Mouse (Mus musculus): Measurements from ENCODE around the gene Idh3g.

Idh3g gene

DNA sequence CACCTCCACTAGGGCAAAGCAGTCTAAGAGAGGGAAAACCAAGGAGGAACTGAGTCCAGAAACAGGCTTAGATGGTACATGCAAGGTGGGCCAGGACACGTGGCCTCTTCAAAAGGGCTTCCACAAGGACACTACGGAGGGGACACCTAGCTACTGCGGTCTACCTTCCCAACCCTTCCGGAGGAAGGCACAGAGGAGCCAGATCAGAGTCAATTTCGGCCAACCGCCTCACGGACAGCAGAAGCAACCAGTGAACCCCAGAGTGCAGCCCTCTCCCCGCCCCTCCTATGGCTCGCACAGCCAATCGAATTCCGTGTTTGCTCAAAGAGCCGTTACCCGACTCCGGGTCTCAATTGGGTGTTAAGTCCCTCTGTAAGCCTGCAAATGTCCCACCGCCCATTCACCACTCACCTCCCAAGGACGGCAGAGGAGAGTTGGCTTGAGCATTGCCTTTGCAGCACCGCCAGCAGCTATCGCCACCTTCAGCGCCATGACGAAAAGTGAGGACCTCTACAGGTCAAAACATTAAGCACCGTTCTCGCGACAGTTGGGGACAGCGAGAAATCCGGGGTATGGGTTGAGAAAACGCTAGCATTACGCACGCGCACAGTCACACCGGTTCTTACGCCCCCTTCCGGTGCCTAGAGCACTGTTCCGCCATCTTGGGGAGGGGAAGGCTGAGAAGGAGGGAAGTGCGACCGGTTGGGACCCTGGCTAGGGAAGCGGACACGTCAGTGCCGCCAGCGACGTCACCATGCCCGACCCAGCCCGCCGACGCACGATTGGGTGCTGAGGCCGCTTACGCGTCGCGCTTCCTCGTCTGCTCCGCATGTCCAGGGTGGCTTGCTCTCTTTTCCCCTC is at the start of gene Idh3g, which contains the start of gene Ssr4:
Gene Idh3g, minus strand, starts transcription at position 534 of the 861 bp plus-strand sequence.
Gene Ssr4, plus strand, starts transcription at position 665 of the 861 bp plus-strand sequence.
- peak; percentile 86 for DNase-seq (ENCODE audit: low spot score)

- no peak for DNase-seq (ENCODE audit: low spot score)
Measured at GRCm38 (mm10) chrX:73835731-73836130, 49.0 kb upstream of the Idh3g start.

- DNase-seq (ENCODE audit: low spot score): peak; percentile 52
Measured at GRCm38 (mm10) chrX:73824185-73825151, 37.8 kb upstream of the Idh3g start, which contains the start of gene Pdzd4. TSS of gene Pdzd4 (minus strand) at chrX:73824969.

DNA sequence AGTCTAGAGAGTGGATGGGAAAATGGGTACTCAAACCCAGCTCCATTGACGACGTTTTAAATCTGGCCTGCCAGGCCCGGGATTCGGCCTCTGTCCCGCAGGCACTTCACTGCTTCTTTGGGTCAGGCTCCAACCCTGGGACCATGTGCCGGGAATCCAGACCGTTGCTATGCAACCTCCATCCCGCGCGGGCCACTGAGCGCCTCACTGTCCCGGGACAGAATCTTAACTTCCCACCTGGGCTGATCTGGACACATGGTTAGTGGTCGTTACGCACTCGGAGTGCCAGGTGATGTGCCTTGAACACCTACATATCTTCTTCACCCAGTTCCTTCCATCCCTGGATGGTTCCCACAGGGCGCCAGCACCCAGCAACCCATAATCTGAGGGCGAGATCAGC is 37.0 kb upstream of the Idh3g start:
- no peak for DNase-seq (ENCODE audit: low spot score)

GRCm38 (mm10) chrX:73816596-73817314 is 30.1 kb upstream of the Idh3g start:
- no peak for DNase-seq (ENCODE audit: low spot score)

DNA sequence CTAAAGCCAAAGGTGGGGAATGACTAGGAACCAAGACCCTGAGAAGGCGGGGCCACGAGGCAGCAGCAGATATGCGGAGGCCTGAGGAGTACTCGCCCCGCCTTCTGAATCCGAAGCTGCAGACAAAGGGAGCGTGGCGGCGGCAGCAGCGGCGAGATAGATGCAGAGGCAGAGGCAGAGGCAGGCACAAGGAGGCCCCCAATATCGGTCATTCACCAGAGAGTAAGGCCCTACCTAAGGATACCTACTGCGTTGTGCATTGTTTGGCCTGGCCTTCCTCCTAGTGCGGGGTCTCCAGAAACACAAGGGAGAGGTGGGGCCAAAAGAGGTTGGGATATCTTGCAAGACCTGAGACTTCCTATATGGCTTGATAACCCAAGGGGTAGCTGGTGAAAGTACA is 28.4 kb upstream of the Idh3g start:
- DNase-seq (ENCODE audit: low spot score): no peak

GRCm38 (mm10) chrX:73805814-73806213 is 19.1 kb upstream of the Idh3g start:
- DNase-seq (ENCODE audit: low spot score): no peak

GRCm38 (mm10) chrX:73798502-73798901 is 11.8 kb upstream of the Idh3g start:
- peak; percentile 70 for DNase-seq (ENCODE audit: low spot score)

DNA sequence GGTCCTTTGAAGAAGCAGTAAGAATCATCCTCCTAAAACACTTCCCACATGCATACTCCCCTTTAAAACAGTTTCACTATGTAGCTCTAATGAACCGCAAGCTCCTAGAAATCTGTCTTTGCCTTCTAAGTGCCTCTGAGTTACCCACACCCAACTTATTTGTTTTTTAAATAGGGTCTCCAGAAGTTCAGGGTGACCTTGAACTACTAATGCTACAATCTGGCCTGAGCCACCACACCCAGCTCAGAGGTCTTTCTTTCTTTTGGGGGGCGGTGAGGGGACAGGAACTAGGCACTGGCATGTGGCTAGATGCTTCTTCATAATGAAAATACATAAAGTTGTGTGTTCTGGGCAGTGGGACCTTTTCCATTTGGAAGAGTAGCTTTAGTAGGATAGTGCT is 10.8 kb upstream of the Idh3g start:
- DNase-seq (ENCODE audit: low spot score): no peak

DNA sequence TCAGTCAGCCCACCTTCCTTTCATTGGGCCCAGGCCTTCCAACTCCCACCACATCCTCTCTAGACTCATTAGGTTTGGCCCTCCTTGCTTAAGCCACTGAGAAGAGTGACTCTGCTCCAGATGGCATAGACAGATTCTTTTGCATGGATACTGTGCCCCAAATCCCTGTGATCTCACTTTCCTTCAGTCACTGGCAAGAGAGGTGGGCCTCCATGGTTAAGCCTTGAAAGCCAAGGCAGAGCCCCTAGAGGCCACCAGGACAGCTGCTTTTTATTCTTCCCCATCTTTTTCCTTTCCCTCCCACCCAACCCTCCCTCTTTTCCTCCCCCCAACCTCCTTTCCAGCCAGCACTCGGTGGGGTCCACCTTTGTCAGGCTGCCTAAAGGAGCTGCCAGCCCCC is 6.8 kb upstream of the Idh3g start:
- no peak for DNase-seq (ENCODE audit: low spot score)

DNA sequence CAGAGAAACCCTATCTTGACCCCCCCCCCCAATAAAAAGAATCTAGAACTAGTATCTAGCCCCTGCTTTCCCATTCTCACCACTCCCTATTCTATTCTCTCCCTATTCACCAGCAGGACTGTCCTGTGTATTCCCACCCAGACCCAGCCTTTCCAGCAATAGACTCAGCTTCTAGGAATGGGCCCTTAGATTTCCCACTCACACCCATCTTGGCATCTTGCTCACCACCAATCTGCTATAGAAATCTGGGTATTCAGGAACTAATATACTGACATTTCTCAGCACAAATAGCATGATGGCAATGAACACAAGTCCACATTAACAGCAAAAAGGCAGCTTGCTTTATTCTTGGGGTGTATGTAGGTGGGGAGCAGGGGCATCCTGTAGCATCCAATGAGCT is 6.3 kb upstream of the Idh3g start:
- no peak for DNase-seq (ENCODE audit: low spot score)

GRCm38 (mm10) chrX:73788501-73788900 is 1.8 kb upstream of the Idh3g start:
- no peak for DNase-seq (ENCODE audit: low spot score)

GRCm38 (mm10) chrX:73787225-73787558 is 495 bp upstream of the Idh3g start:
- no peak for DNase-seq (ENCODE audit: low spot score)

DNA sequence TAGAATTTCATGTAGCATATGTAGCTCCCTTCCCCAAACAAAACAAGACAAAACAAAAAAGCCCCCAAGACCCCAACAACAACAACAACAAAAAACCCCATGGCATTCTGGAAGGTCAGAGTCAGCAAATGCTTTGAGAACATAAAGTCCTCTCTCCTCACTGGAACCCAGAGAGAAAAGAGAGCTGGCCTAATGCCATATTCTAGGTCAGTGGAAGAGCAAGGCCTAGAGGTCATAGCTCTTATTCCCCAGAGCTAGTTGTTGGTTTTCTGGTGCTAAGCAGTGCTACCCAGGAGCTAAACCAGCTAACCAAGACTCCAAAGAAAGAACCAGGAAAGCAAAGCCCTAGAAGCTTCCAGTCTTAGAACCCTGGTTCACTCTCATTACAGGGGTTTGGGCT is 1.0 kb downstream of the Idh3g start:
- DNase-seq (ENCODE audit: low spot score): no peak

DNA sequence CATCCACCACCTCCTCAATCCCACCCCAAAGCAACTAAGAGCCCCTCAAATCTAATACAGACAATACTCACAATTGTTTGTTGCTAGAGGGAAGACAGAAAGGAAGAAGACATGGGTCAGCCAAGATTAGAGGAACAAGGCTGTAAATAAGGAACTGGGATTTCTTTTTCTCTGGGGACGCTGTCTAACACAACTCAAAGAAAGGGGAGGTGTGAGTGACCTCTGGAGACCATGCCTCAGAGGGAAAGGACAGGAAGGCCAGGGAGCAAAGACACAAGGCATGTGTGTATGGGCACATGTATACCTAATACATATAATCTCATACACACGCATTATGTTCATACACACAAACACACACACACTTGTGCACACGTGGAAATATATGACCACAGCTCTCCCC is 4.5 kb downstream of the Idh3g start:
- no peak for DNase-seq (ENCODE audit: low spot score)

DNA sequence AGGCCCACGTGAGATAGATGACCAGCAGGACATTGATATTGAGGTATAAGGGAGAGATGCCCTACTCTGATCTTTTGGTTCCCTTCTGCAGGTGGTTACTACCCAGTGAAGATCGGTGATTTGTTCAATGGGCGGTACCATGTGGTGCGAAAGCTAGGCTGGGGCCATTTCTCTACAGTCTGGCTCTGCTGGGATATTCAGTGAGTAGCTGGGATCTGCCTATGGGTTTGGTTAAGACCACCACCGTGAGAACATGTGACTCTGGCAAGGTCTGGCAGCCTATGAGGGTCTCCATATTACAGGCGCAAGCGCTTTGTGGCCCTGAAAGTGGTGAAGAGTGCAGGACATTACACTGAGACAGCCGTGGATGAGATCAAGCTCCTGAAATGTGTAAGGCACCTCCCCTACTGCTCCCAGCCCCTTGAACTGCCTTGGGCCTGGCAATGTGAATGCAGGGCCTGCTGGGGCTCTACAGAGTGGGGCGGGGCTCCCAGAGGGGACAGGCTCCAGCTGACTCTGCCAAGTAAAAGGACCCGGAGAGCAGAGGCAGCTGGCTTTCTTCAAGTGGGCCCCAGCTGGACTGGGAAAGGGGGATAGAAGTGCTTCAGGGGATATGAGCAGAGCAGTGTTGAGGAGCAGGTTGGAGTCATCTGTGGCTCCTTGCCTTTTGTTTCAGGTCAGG is 11.8 kb downstream of the Idh3g start:
- no peak for DNase-seq (ENCODE audit: low spot score)

DNA sequence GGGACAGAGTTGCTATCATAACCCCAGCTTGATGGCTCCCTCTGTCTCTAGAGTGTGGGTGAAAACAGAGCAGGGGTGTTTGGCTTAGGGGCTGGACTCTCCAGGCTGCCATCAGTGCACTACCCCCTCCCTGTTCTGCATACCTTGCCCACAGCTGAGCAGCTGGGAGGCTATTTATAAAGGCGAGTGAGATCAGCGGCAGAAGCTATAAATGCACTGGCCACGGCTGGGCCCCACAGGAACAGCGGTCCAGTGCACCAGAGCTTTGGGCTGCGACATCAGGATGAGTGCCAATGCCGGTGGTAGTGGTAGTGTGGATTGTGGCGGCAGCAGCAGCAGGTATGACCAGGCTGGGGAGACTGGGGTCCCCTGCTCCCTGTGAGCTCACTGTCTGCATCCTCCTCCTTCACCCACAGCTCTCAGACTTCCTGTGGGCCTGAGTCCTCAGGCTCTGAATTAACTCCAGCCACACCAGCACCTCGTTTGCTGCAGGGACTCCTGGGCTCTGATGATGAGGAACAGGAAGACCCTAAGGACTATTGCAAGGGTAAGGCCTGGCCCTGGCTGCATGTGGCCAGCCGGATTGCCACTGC is 12.4 kb downstream of the Idh3g start, which contains the start of gene Srpk3:
Gene Srpk3, plus strand, starts transcription at position 238 of the 593 bp plus-strand sequence.
- DNase-seq (ENCODE audit: low spot score): no peak

DNA sequence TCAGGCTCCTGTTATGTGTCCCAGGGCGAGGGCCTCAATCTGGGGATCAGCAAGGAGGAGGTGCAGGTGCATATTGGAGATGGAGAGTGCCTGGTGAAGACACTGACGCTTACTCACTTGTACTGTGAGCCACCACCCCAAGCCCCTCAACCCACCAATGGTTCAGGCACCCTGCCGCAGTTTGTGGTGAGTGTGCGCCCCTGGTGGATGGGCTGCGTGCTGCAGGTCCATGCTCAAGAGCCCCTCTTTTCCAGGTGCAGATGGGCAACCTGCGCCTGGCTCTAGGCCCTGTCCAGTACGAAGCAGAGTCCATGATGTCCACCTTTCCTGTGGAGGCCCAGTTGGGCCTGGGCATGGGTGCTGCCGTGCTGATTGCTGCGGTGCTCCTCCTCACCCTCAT is 19.4 kb downstream of the Idh3g start:
- DNase-seq (ENCODE audit: low spot score): no peak

DNA sequence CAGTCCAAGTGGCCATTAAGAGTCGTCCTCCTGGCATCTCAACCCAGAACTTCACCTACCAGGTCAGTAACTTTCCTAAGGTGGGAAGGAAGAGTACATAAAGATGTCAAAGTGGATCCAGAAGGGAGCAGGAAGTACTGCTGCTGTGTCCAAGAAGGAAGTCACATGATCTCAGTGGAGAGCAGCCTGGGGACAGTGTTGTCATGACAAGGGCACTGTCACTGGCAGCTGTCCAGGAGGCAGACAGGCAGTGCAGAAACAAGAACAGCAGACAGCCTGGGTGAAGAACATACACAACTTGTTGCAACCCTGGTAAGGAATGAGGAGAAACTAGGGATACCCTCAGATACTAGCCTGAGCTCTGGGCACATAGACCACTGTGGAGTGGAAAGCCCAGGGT is 21.4 kb downstream of the Idh3g start:
- no peak for DNase-seq (ENCODE audit: low spot score)

DNA sequence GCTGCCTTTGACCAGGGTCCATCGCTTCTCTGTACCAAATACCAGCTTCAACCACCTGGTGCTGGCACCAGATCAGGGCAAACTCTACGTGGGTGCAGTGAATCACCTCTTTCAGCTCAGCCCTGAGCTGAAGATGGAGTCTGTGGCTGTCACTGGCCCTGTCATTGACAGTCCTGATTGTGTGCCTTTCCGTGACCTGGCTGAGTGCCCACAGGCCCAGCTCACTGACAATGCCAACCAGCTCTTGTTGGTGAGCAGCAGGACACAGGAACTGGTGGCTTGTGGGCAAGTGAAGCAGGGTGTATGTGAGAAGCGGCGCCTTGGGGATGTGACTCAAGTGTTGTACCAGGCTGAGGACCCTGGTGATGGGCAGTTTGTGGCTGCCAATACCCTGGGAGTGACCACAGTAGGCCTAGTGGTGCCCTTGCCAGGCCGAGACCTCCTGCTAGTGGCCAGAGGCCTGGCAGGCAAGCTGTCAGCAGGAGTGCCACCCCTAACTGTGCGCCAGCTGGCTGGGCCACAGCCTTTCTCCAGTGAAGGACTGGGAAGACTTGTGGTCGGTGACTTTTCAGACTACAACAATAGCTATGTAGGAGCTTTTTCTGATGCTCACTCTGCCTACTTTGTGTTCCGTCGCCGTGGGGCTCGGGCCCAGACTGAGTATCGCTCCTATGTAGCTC is 27.9 kb downstream of the Idh3g start:
- DNase-seq (ENCODE audit: low spot score): no peak
